Mouse (Mus musculus) cortical plate, adult 2 months (tissue): ENCODE results near the gene Ctps2.
A peak's percentile ranks its signal among the peaks of the same experiment; 100 is the strongest.

Source experiments
- CTCF ChIP-seq: fragments of 200-500 bp; IDR thresholded peaks from 2 replicates; pipeline ENCODE4 v1.5.1; 2011; ENCODE audit warnings: mild to moderate bottlenecking, control low read depth, low read length; ENCODE audit not compliant: insufficient read depth; ENCODE audit errors: extremely low read depth
- POLR2A ChIP-seq: fragments of 200-500 bp; IDR thresholded peaks from 2 replicates; pipeline ENCODE4 v1.6.1; 2011; ENCODE audit warnings: mild to moderate bottlenecking, low read length, control low read depth; ENCODE audit not compliant: insufficient read depth; ENCODE audit errors: extremely low read depth

GRCm38 (mm10) chrX:162915697-162916096 lies 14.7 kb downstream of the Ctps2 start:
- peak; percentile 62 for TF ChIP-seq CTCF
- no peak for TF ChIP-seq POLR2A
